Mouse (Mus musculus) effector memory CD4-positive, alpha-beta T cell, adult 5 months (primary cell): ENCODE measurements around the gene Ppp4r3a. TPM values are rescaled to one million over a fixed set of nuclear protein-coding genes. Genes with fewer than 3 reads are reported as not detected.

Experiments used
- polyA plus RNA-seq: library from polyadenylated mRNA; unstranded; fragments of 100-300 nt; shearing (Covaris generic); gene quantifications from one replicate; pipeline ENCODE4 v1.2.1, GENCODE M21; 2017

Ppp4r3a gene
- 119 TPM for polyA plus RNA-seq

DNA sequence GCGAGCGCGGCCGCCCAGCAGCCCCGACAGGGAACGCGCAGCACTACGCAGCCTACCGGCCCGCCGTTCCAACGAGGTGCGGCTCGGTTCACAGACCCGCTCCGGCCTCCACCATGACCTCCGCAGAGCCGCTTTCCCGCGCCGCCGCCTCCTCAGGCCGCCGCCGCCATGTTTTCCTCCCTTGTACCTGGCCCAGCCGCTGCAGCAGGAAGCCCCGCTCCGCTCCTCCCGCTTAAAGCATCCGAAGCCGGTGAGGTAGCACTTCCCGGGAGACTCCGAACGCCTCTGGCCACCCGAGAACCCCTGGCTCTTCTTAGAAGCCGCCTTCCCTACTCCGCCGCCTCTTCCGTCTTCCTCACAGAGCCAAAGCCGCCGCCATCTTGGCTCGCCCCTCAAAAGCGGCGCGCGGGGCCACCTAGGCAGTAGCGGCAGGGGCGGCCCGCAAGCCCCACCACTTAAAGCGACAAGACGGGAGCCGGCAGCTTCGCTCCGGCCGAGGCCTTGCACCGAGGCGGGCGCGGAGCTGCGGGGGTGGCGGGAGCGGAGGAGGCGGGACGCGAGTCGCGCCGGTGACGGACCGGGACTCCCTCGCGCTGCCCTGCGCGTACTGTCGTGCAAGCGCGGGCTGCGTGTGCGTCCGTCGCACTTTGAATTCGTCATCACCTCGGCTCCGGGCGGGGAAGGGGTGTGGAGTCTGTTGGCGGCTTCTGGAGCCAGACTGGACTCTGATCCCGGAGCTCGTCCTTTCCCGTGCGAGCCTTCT, at the start of gene Ppp4r3a:
TSS of gene Ppp4r3a (minus strand) at position 627 of the 763 bp plus-strand sequence.

DNA sequence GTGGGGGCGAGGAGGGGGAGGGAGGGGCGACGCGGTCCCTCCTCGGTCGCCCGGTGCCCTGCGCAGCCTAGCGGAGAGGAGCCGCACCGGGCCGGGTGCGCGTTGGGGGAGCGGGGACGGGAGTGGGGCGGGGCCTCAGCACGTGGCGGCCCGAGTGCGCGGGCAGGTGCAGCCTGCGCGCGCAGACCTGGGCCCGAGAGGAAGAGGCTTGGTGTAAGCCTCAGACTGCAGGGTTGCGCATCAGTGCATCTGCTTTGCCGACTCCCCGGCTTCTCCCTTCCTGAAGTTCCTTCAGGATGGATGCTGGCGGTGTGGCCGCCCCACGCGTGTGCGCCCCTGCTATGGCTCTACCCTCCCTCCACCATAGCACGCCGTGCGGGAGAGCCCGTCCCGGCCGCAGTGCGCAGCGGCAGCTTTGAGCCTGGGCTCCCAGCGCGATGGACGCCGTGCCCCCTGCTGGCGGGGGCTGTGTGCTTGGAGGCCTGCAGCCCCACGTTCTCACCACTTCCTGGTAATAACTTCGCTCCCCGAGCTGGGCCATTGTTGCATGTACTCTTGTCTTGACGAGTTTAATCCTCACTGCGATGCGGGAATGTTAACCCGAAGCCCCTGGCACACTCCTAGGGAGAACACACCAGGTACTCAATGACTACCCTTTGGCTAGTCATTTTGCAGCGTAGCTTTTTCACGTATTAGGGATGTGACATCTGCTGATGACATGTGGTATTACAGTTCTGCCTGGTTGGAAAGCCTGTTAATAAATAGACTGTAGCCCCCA, 54.4 kb downstream of the Ppp4r3a start, which contains the start of gene Ccdc88c:
TSS of gene Ccdc88c (minus strand) at position 103 of the 778 bp plus-strand sequence.

Other genes starting within 250 kb of the Ppp4r3a start
- 72.9 TPM for gene Gpr68, start 175.5 kb downstream of the Ppp4r3a start, polyA plus RNA-seq
- 179 TPM for gene Ccdc88c, start 54.6 kb downstream of the Ppp4r3a start, polyA plus RNA-seq